Mouse (Mus musculus) forebrain, embryonic 10.5 days (tissue): ENCODE data around the gene Ehd4. TPM values are rescaled to one million over a fixed set of nuclear protein-coding genes. Genes with fewer than 3 reads are reported as not detected.

Experiments
- DNase-seq: peaks from one replicate; pipeline ENCODE4 v3.0.0-alpha.2; 2017; ENCODE audit warnings: low spot score; ENCODE audit errors: extremely low spot score
- H3K27ac ChIP-seq: fragments of 300-500 bp; sonication (generic); 2 replicates; pipeline ENCODE4 v1.5.1; 2016; ENCODE audit warnings: mild to moderate bottlenecking
- H3K27me3 ChIP-seq: fragments of 300-500 bp; sonication (generic); 2 replicates; pipeline ENCODE4 v1.6.1; 2016; ENCODE audit warnings: mild to moderate bottlenecking; ENCODE audit not compliant: poor library complexity, severe bottlenecking
- H3K36me3 ChIP-seq: fragments of 300-500 bp; sonication (generic); replicated peaks from 2 replicates; pipeline ENCODE4 v1.6.1; 2016; ENCODE audit warnings: mild to moderate bottlenecking, moderate library complexity
- H3K4me1 ChIP-seq: fragments of 300-500 bp; sonication (generic); 2 replicates; pipeline ENCODE4 v1.6.1; 2016
- H3K4me3 ChIP-seq: fragments of 300-500 bp; sonication (generic); 2 replicates; pipeline ENCODE4 v1.5.1; 2016; ENCODE audit warnings: mild to moderate bottlenecking, moderate library complexity
- H3K9me3 ChIP-seq: fragments of 300-500 bp; sonication (generic); 2 replicates; pipeline ENCODE4 v1.6.1; 2016; ENCODE audit warnings: mild to moderate bottlenecking, moderate library complexity
- WGBS: fragments of 180-500 bp; shearing (Covaris S2); methylation state at CpG from one replicate; pipeline ENCODE4 v1.1.7; 2016; 5-methylcytosine and 5-hydroxymethylcytosine counted together
- polyA plus RNA-seq: library from polyadenylated mRNA; unstranded; fragments of >200 nt; fragmentation: Nextera tagmentation; extraction: Ambion mirVana; gene quantifications from 2 replicates; pipeline ENCODE4 v1.2.1, GENCODE M21; 2016

The Ehd4 gene
- polyA plus RNA-seq, 1 experiment from 2014 or later: 23.7 TPM

- Histone ChIP-seq H3K27ac (no peak overlapping the region), H3K27me3 (no peaks in the 10 kb centered on the region), H3K36me3 (peaks cover 14% of the 10 kb centered on the region), H3K4me3 (no peak overlapping the region), H3K4me1 (0 out of 2 replicates have a peak, but pooled peaks cover 6% of the 10 kb centered on the region), H3K9me3 (no peaks in the 10 kb centered on the region)
- WGBS: 86% methylated on average over 3 of the region's 3 CpGs
- no peak for DNase-seq
Observed at GRCm38 (mm10) chr2:120099886-120100285, 54.5 kb downstream of the Ehd4 start.

- peaks cover 14% of the 10 kb centered on the region for H3K36me3 ChIP-seq
- no peaks in the 10 kb centered on the region for H3K27me3 ChIP-seq
- 0 out of 2 replicates have a peak, but pooled peaks cover 6% of the 10 kb centered on the region for H3K4me1 ChIP-seq
- no peaks in the 10 kb centered on the region for H3K9me3 ChIP-seq
- no peak overlapping the region for H3K4me3 ChIP-seq
- no peak for DNase-seq
- 87% methylated on average over 4 of the region's 4 CpGs for WGBS
- H3K27ac ChIP-seq: no peak overlapping the region
Observed at GRCm38 (mm10) chr2:120099263-120099662, 55.1 kb downstream of the Ehd4 start.

GRCm38 (mm10) chr2:120098781-120099202, 55.6 kb downstream of the Ehd4 start:
- no peak for DNase-seq
- Histone ChIP-seq H3K36me3 (peaks cover 14% of the 10 kb centered on the region), H3K27me3 (no peaks in the 10 kb centered on the region), H3K27ac (no peak overlapping the region), H3K9me3 (no peaks in the 10 kb centered on the region), H3K4me1 (0 out of 2 replicates have a peak, but pooled peaks cover 6% of the 10 kb centered on the region), H3K4me3 (no peak overlapping the region)
- WGBS: 73% methylated on average over 8 of the region's 8 CpGs

- Histone ChIP-seq H3K4me3 (no peak overlapping the region), H3K9me3 (no peaks in the 10 kb centered on the region), H3K4me1 (0 out of 2 replicates have a peak, but pooled peaks cover 3% of the 10 kb centered on the region), H3K27ac (no peak overlapping the region), H3K27me3 (no peaks in the 10 kb centered on the region), H3K36me3 (peaks cover 17% of the 10 kb centered on the region)
- DNase-seq: no peak
- WGBS: 92% methylated on average over 8 of the region's 8 CpGs
Observed at GRCm38 (mm10) chr2:120097868-120098267, 56.5 kb downstream of the Ehd4 start.

GRCm38 (mm10) chr2:120096711-120097110, 57.7 kb downstream of the Ehd4 start:
- H3K9me3 ChIP-seq: no peaks in the 10 kb centered on the region
- H3K4me1 ChIP-seq: no peaks in the 10 kb centered on the region
- no peak overlapping the region for H3K4me3 ChIP-seq
- no peaks in the 10 kb centered on the region for H3K27me3 ChIP-seq
- peaks cover 13% of the 10 kb centered on the region for H3K36me3 ChIP-seq
- 94% methylated on average over 6 of the region's 6 CpGs for WGBS
- H3K27ac ChIP-seq: no peak overlapping the region
- no peak for DNase-seq

- H3K4me1 ChIP-seq: no peaks in the 10 kb centered on the region
- DNase-seq: no peak
Observed at GRCm38 (mm10) chr2:120096191-120096590, 58.2 kb downstream of the Ehd4 start.

GRCm38 (mm10) chr2:120095171-120095570, 59.2 kb downstream of the Ehd4 start:
- Histone ChIP-seq H3K9me3 (no peaks in the 10 kb centered on the region), H3K36me3 (peaks cover 13% of the 10 kb centered on the region; the same call in 1 of the 2 replicates), H3K27me3 (no peaks in the 10 kb centered on the region), H3K4me1 (no peaks in the 10 kb centered on the region), H3K4me3 (no peak overlapping the region), H3K27ac (no peak overlapping the region)
- WGBS: 94% methylated on average over 4 of the region's 4 CpGs
- DNase-seq: no peak

More at GRCm38 (mm10) chr2:120096191-120096590, 58.2 kb downstream of the Ehd4 start:
- Histone ChIP-seq H3K36me3 (peaks cover 12% of the 10 kb centered on the region), H3K4me3 (no peak overlapping the region), H3K9me3 (no peaks in the 10 kb centered on the region), H3K27ac (no peak overlapping the region), H3K27me3 (no peaks in the 10 kb centered on the region)
- WGBS: 89% methylated on average over 8 of the region's 8 CpGs

- H3K27ac ChIP-seq: no peak overlapping the region
- H3K4me1 ChIP-seq: no peaks in the 10 kb centered on the region
- peak; percentile 41 for DNase-seq
- no peak overlapping the region for H3K4me3 ChIP-seq
- no peaks in the 10 kb centered on the region for H3K27me3 ChIP-seq
- H3K36me3 ChIP-seq: peaks cover 13% of the 10 kb centered on the region; the same call in 1 of the 2 replicates
- WGBS: 78% methylated on average over 5 of the region's 5 CpGs
- no peaks in the 10 kb centered on the region for H3K9me3 ChIP-seq
Observed at GRCm38 (mm10) chr2:120093671-120094430, 60.6 kb downstream of the Ehd4 start.

GRCm38 (mm10) chr2:120090979-120091378, 63.4 kb downstream of the Ehd4 start:
- no peak for DNase-seq
- Histone ChIP-seq H3K4me3 (no peak overlapping the region), H3K27ac (no peak overlapping the region), H3K4me1 (no peaks in the 10 kb centered on the region), H3K9me3 (no peaks in the 10 kb centered on the region), H3K27me3 (no peaks in the 10 kb centered on the region), H3K36me3 (peaks cover 9% of the 10 kb centered on the region; the same call in 1 of the 2 replicates)
- 94% methylated on average over 17 of the region's 17 CpGs for WGBS

GRCm38 (mm10) chr2:120087897-120088296, 66.5 kb downstream of the Ehd4 start:
- no peak overlapping the region for H3K4me3 ChIP-seq
- H3K27ac ChIP-seq: no peak overlapping the region
- no peaks in the 10 kb centered on the region for H3K27me3 ChIP-seq
- no peak for DNase-seq
- 85% methylated on average over 2 of the region's 2 CpGs for WGBS
- peaks cover 6% of the 10 kb centered on the region; the same call in 1 of the 2 replicates for H3K36me3 ChIP-seq
- H3K4me1 ChIP-seq: no peaks in the 10 kb centered on the region
- H3K9me3 ChIP-seq: no peaks in the 10 kb centered on the region

- Histone ChIP-seq H3K4me3 (no peak overlapping the region), H3K36me3 (peaks cover 6% of the 10 kb centered on the region; the same call in 1 of the 2 replicates), H3K27ac (no peak overlapping the region), H3K9me3 (no peaks in the 10 kb centered on the region), H3K4me1 (no peaks in the 10 kb centered on the region), H3K27me3 (no peaks in the 10 kb centered on the region)
- no peak for DNase-seq
- WGBS: 90% methylated on average over 3 of the region's 3 CpGs
Observed at GRCm38 (mm10) chr2:120087391-120087790, 67.0 kb downstream of the Ehd4 start.

- Histone ChIP-seq H3K27ac (no peak overlapping the region), H3K9me3 (no peaks in the 10 kb centered on the region), H3K27me3 (no peaks in the 10 kb centered on the region), H3K36me3 (peaks cover 2% of the 10 kb centered on the region; the same call in 1 of the 2 replicates), H3K4me3 (no peak overlapping the region), H3K4me1 (no peaks in the 10 kb centered on the region)
- 89% methylated on average over 3 of the region's 3 CpGs for whole genome bisulfite sequencing
- DNase-seq: no peak
Observed at GRCm38 (mm10) chr2:120086038-120086437, 68.4 kb downstream of the Ehd4 start.

GRCm38 (mm10) chr2:120084593-120085361, 69.6 kb downstream of the Ehd4 start:
- Histone ChIP-seq H3K36me3 (no peaks in the 10 kb centered on the region), H3K27ac (0 out of 2 replicates have a peak overlapping the region, but pooled peaks have one; percentile 15), H3K9me3 (no peaks in the 10 kb centered on the region), H3K4me1 (no peaks in the 10 kb centered on the region), H3K27me3 (no peaks in the 10 kb centered on the region), H3K4me3 (no peak overlapping the region)
- WGBS: 83% methylated on average over 14 of the region's 14 CpGs
- no peak for DNase-seq
